Mouse (Mus musculus) heart, adult 8-10 months (tissue): ENCODE measurements around the gene Plk5. TPM values are rescaled to one million over a fixed set of nuclear protein-coding genes. Genes with fewer than 3 reads are reported as not detected.

Source experiments
- DNase-seq: peaks from one replicate; pipeline ENCODE4 v3.0.0; 2022; ENCODE audit warnings: low spot score
- total RNA-seq, 4 experiments: library from RNA; stranded (reverse); gene quantifications; 2 replicates each; pipeline ENCODE4 v1.2.4; 2022

The Plk5 gene
- total RNA-seq, result 1 to 10 TPM in 2 of 4 experiments, under 1 TPM in 2; 0.91 to 1.3 (median 1.1) TPM

- DNase-seq, result no peak
These were observed at the start of gene Plk5 for GRCm38 (mm10) chr10:80356001-80356682. Gene Plk5 (plus strand): TSS chr10:80356459.

GRCm38 (mm10) chr10:80311560-80311959, 44.7 kb upstream of the Plk5 start:
- no peak for DNase-seq

GRCm38 (mm10) chr10:80312586-80313504, 43.4 kb upstream of the Plk5 start:
- DNase-seq, result no peak

- DNase-seq, result no peak
These were observed 42.5 kb upstream of the Plk5 start for GRCm38 (mm10) chr10:80313627-80314201.

- no peak for DNase-seq
These were observed 41.7 kb upstream of the Plk5 start for GRCm38 (mm10) chr10:80314494-80315001.

- no peak for DNase-seq
These were observed 40.9 kb upstream of the Plk5 start for GRCm38 (mm10) chr10:80315315-80315714.

- no peak for DNase-seq
These were observed 39.9 kb upstream of the Plk5 start for GRCm38 (mm10) chr10:80316359-80316781.

GRCm38 (mm10) chr10:80317011-80317410, 39.2 kb upstream of the Plk5 start:
- DNase-seq, result no peak

- DNase-seq, result peak; percentile 96
These were observed 35.9 kb upstream of the Plk5 start, which contains the start of gene 2310011J03Rik for GRCm38 (mm10) chr10:80320340-80320760. Gene 2310011J03Rik (minus strand): TSS chr10:80320537.

- no peak for DNase-seq
These were observed 35.1 kb upstream of the Plk5 start for GRCm38 (mm10) chr10:80321014-80321669.

- no peak for DNase-seq
These were observed 34.3 kb upstream of the Plk5 start for GRCm38 (mm10) chr10:80321670-80322581.

- no peak for DNase-seq
These were observed 33.4 kb upstream of the Plk5 start for GRCm38 (mm10) chr10:80322811-80323211.

- peak; percentile 62 for DNase-seq
These were observed 32.8 kb upstream of the Plk5 start for GRCm38 (mm10) chr10:80323261-80324119.

GRCm38 (mm10) chr10:80324120-80325037, 31.9 kb upstream of the Plk5 start:
- no peak for DNase-seq

- DNase-seq, result no peak
These were observed 31.2 kb upstream of the Plk5 start for GRCm38 (mm10) chr10:80325045-80325444.

- peak; percentile 91 for DNase-seq
These were observed 26.8 kb upstream of the Plk5 start, which contains the start of the genes Pcsk4 and Reep6 for GRCm38 (mm10) chr10:80329273-80330081. Gene Pcsk4 (minus strand): TSS chr10:80329498. Gene Reep6 (plus strand): TSS chr10:80329953.

GRCm38 (mm10) chr10:80330084-80330483, 26.2 kb upstream of the Plk5 start:
- no peak for DNase-seq
